Mouse (Mus musculus): ENCODE results near the gene Hoxd10. TPM values are rescaled to one million over a fixed set of nuclear protein-coding genes. Genes with fewer than 3 reads are reported as not detected.

The Hoxd10 gene
- polyA plus RNA-seq, 1 experiment from 2014 or later = 1.6 TPM

DNA sequence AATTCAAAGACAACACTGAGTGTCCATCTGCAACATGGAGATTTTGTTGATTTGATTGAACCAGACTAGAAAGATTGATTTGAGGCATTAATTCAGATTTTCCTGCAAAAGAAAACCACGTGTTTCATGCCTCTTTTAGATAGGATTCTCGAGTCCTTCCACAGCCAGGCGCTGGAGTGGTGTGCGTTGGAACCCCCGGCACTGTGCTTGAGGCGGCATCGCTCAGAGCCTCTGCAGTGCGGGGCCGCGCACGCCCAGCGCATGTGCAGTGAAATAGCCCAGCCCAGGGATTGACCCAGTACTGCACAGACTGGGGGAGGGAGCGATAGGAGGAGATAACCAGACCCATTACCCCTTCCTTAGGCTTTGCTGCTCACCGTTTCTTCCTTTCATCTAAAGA, 23.2 kb downstream of the Hoxd10 start:
- H3K27me3 ChIP-seq (replicated peaks; ENCODE audit: control insufficient read depth, insufficient read depth, low read length) = peaks cover 67% of the 10 kb centered on the region

GRCm38 (mm10) chr2:74715504-74716241, 23.9 kb downstream of the Hoxd10 start:
- WGBS = 6% methylated on average over 26 of the region's 26 CpGs
- Histone ChIP-seq H3K36me3 (ENCODE audit: control insufficient read depth, insufficient read depth) (no peaks in the 10 kb centered on the region), H3K9me3 (ENCODE audit: control insufficient read depth) (no peaks in the 10 kb centered on the region), H3K9ac (ENCODE audit: low read depth, low read length) (0 out of 2 replicates have a peak overlapping the region, but pooled peaks have one; percentile 8), H3K27ac (ENCODE audit: low read depth, low read length) (no peak overlapping the region), H3K4me3 (ENCODE audit: low read depth, low read length) (peak overlapping the region; percentile 23), H3K27me3 (replicated peaks; ENCODE audit: control insufficient read depth, insufficient read depth, low read length) (peaks cover 60% of the 10 kb centered on the region), H3K4me1 (replicated peaks; ENCODE audit: control insufficient read depth, insufficient read depth, low read length) (no peaks in the 10 kb centered on the region), H3K4me2 (replicated peaks; ENCODE audit: low read depth) (peak overlapping the region; percentile 70)
- ATAC-seq = peak; percentile 79
- peak; percentile 98 for TF ChIP-seq CTCF (IDR thresholded peaks at IDR 0.05; ENCODE audit: low read depth)

More for the DNA sequence above, 23.2 kb downstream of the Hoxd10 start:
- TF ChIP-seq CTCF (IDR thresholded peaks at IDR 0.05; ENCODE audit: low read depth) = no peak
- Histone ChIP-seq H3K27ac (ENCODE audit: low read depth, low read length) (no peak overlapping the region), H3K9ac (ENCODE audit: low read depth, low read length) (no peak overlapping the region), H3K36me3 (ENCODE audit: control insufficient read depth, insufficient read depth) (no peaks in the 10 kb centered on the region), H3K4me1 (replicated peaks; ENCODE audit: control insufficient read depth, insufficient read depth, low read length) (no peaks in the 10 kb centered on the region), H3K9me3 (ENCODE audit: control insufficient read depth) (no peaks in the 10 kb centered on the region), H3K4me2 (replicated peaks; ENCODE audit: low read depth) (peak overlapping the region; percentile 70), H3K4me3 (ENCODE audit: low read depth, low read length) (peak overlapping the region; percentile 11; the same call in 1 of the 2 replicates)
- no peak for ATAC-seq
- WGBS = 6% methylated on average over 14 of the region's 14 CpGs

DNA sequence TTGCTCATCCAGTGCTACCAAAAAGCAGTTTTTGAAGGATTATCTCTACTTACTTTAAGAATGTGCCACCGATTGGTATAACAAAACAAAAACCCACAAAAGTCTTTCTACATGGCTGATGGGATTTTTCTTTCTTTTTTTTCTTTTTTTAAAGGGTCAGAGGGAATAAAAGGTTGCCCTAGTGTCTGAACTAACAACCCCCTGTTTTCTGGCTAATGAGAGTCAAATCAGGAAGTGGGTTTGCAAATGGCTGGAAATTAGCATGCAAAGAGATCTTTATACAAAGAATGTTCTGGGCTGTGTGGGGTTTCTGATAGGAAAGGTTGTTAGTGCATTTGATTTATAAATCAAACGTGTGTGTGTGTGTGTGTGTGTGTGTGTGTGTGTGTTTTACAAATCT, 28.7 kb downstream of the Hoxd10 start:
- H3K9ac ChIP-seq (ENCODE audit: low read depth, low read length) = no peak overlapping the region
- no peak for TF ChIP-seq CTCF (IDR thresholded peaks at IDR 0.05; ENCODE audit: low read depth)
- no peaks in the 10 kb centered on the region for H3K4me1 ChIP-seq (replicated peaks; ENCODE audit: control insufficient read depth, insufficient read depth, low read length)
- H3K36me3 ChIP-seq (ENCODE audit: control insufficient read depth, insufficient read depth) = no peaks in the 10 kb centered on the region
- no peak overlapping the region for H3K27ac ChIP-seq (ENCODE audit: low read depth, low read length)
- whole genome bisulfite sequencing = 34% methylated on average over 2 of the region's 2 CpGs
- no peaks in the 10 kb centered on the region for H3K9me3 ChIP-seq (ENCODE audit: control insufficient read depth)
- no peak for ATAC-seq
- H3K4me2 ChIP-seq (replicated peaks; ENCODE audit: low read depth) = no peak overlapping the region
- peaks cover 58% of the 10 kb centered on the region for H3K27me3 ChIP-seq (replicated peaks; ENCODE audit: control insufficient read depth, insufficient read depth, low read length)
- H3K4me3 ChIP-seq (ENCODE audit: low read depth, low read length) = no peak overlapping the region

DNA sequence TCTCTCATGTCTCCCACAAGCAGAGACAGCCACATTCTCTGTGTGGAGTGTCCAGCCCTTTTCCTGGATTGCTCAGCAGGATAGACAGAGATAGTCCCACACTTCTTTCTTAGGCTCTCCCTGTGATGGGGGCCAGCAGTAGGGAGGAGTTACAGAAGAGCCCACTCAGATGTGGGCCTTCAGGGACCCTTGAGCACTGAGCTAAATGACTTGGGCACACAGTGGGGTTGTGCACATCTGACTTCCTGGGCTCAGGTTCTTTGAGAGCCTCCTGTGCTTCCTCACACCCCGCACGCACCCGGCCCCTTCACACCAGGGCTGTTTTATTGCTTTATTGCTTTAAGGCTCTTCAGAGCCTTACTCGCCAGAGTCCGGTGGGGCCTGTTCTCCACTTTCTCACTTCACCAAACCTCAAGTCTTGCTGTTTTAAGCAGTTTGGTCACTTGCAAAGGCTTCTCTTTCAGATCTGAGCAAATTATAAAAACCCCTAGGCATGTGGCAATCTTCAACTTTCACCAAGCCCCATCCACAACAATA, 29.3 kb downstream of the Hoxd10 start:
- H3K27me3 ChIP-seq (replicated peaks; ENCODE audit: control insufficient read depth, insufficient read depth, low read length) = peaks cover 57% of the 10 kb centered on the region
- H3K4me2 ChIP-seq (replicated peaks; ENCODE audit: low read depth) = no peak overlapping the region; the same call in 1 of the 2 replicates

GRCm38 (mm10) chr2:74721882-74722281, 30.2 kb downstream of the Hoxd10 start:
- 14% methylated on average over 6 of the region's 6 CpGs for WGBS
- H3K4me2 ChIP-seq (replicated peaks; ENCODE audit: low read depth) = peak overlapping the region; percentile 17; the same call in 1 of the 2 replicates
- H3K4me3 ChIP-seq (ENCODE audit: low read depth, low read length) = no peak overlapping the region
- H3K9ac ChIP-seq (ENCODE audit: low read depth, low read length) = no peak overlapping the region
- no peaks in the 10 kb centered on the region for H3K36me3 ChIP-seq (ENCODE audit: control insufficient read depth, insufficient read depth)
- H3K27ac ChIP-seq (ENCODE audit: low read depth, low read length) = no peak overlapping the region
- H3K4me1 ChIP-seq (replicated peaks; ENCODE audit: control insufficient read depth, insufficient read depth, low read length) = no peaks in the 10 kb centered on the region
- peaks cover 61% of the 10 kb centered on the region for H3K27me3 ChIP-seq (replicated peaks; ENCODE audit: control insufficient read depth, insufficient read depth, low read length)
- no peak; the same call in 1 of the 2 replicates for ATAC-seq
- no peaks in the 10 kb centered on the region for H3K9me3 ChIP-seq (ENCODE audit: control insufficient read depth)
- TF ChIP-seq CTCF (IDR thresholded peaks at IDR 0.05; ENCODE audit: low read depth) = no peak

More for the DNA sequence above, 29.3 kb downstream of the Hoxd10 start:
- H3K9me3 ChIP-seq (ENCODE audit: control insufficient read depth) = no peaks in the 10 kb centered on the region
- 22% methylated on average over 5 of the region's 5 CpGs for WGBS
- no peak for TF ChIP-seq CTCF (IDR thresholded peaks at IDR 0.05; ENCODE audit: low read depth)
- no peak for ATAC-seq
- H3K9ac ChIP-seq (ENCODE audit: low read depth, low read length) = no peak overlapping the region
- H3K4me3 ChIP-seq (ENCODE audit: low read depth, low read length) = no peak overlapping the region; the same call in 1 of the 2 replicates
- no peaks in the 10 kb centered on the region for H3K36me3 ChIP-seq (ENCODE audit: control insufficient read depth, insufficient read depth)
- no peak overlapping the region for H3K27ac ChIP-seq (ENCODE audit: low read depth, low read length)
- H3K4me1 ChIP-seq (replicated peaks; ENCODE audit: control insufficient read depth, insufficient read depth, low read length) = no peaks in the 10 kb centered on the region

GRCm38 (mm10) chr2:74722949-74723348, 31.2 kb downstream of the Hoxd10 start:
- Histone ChIP-seq H3K9me3 (ENCODE audit: control insufficient read depth) (no peaks in the 10 kb centered on the region), H3K4me2 (replicated peaks; ENCODE audit: low read depth) (no peak overlapping the region), H3K36me3 (ENCODE audit: control insufficient read depth, insufficient read depth) (0 out of 2 replicates have a peak, but pooled peaks cover 3% of the 10 kb centered on the region), H3K27ac (ENCODE audit: low read depth, low read length) (no peak overlapping the region), H3K4me1 (replicated peaks; ENCODE audit: control insufficient read depth, insufficient read depth, low read length) (no peaks in the 10 kb centered on the region), H3K9ac (ENCODE audit: low read depth, low read length) (no peak overlapping the region), H3K4me3 (ENCODE audit: low read depth, low read length) (no peak overlapping the region), H3K27me3 (replicated peaks; ENCODE audit: control insufficient read depth, insufficient read depth, low read length) (peaks cover 69% of the 10 kb centered on the region)
- ATAC-seq = no peak
- WGBS = 57% methylated on average over 8 of the region's 8 CpGs
- TF ChIP-seq CTCF (IDR thresholded peaks at IDR 0.05; ENCODE audit: low read depth) = no peak
